Mouse (Mus musculus) midbrain, embryonic 15.5 days (tissue): Measurements from ENCODE around the gene Klhl30. TPM values are rescaled to one million over a fixed set of nuclear protein-coding genes. Genes with fewer than 3 reads are reported as not detected.
A peak's percentile ranks its signal among the peaks of the same experiment; 100 is the strongest.

ENCODE experiments used
- ATAC-seq: fragments of 200-750 bp; cut with Nextera tagmentation; replicated peaks from 2 replicates; pipeline ENCODE4 v1.8.0; 2017; ENCODE audit warnings: moderate TSS enrichment
- H3K27ac ChIP-seq: fragments of 300-500 bp; sonication (generic); 2 replicates; pipeline ENCODE4 v1.5.1; 2015; ENCODE audit warnings: mild to moderate bottlenecking, inconsistent platforms
- H3K27me3 ChIP-seq: fragments of 300-500 bp; sonication (generic); replicated peaks from 2 replicates; pipeline ENCODE4 v1.6.1; 2015; ENCODE audit warnings: inconsistent platforms
- H3K36me3 ChIP-seq: fragments of 300-500 bp; sonication (generic); replicated peaks from 2 replicates; pipeline ENCODE4 v1.6.1; 2015; ENCODE audit warnings: inconsistent platforms
- H3K4me1 ChIP-seq: fragments of 300-500 bp; sonication (generic); 2 replicates; pipeline ENCODE4 v1.6.1; 2015; ENCODE audit warnings: inconsistent platforms
- H3K4me2 ChIP-seq: fragments of 300-500 bp; sonication (generic); 2 replicates; pipeline ENCODE4 v1.6.1; 2015; ENCODE audit warnings: inconsistent platforms, mild to moderate bottlenecking, moderate library complexity
- H3K4me3 ChIP-seq: fragments of 300-500 bp; sonication (generic); 2 replicates; pipeline ENCODE4 v1.5.1; 2015; ENCODE audit warnings: mild to moderate bottlenecking, inconsistent platforms
- H3K9ac ChIP-seq: fragments of 300-500 bp; sonication (generic); 2 replicates; pipeline ENCODE4 v1.6.1; 2015; ENCODE audit warnings: mild to moderate bottlenecking, inconsistent platforms
- H3K9me3 ChIP-seq: fragments of 300-500 bp; sonication (generic); 2 replicates; pipeline ENCODE4 v1.6.1; 2016; ENCODE audit warnings: inconsistent platforms
- WGBS: fragments of 180-500 bp; shearing (Covaris S2); methylation state at CpG from one replicate; pipeline ENCODE4 v1.1.7; 2015; ENCODE audit warnings: mixed read lengths; 5-methylcytosine and 5-hydroxymethylcytosine counted together
- polyA plus RNA-seq: library from polyadenylated mRNA; unstranded; fragments of >200 nt; fragmentation: Nextera tagmentation; extraction: Ambion mirVana; gene quantifications from 2 replicates; pipeline ENCODE4 v1.2.1, GENCODE M21; 2015

The Klhl30 gene
- polyA plus RNA-seq, 1 experiment from 2014 or later: 0.09 TPM

GRCm38 (mm10) chr1:91367295-91367694 is 16.5 kb downstream of the Klhl30 start:
- Histone ChIP-seq H3K9ac (no peak overlapping the region), H3K36me3 (peaks cover 4% of the 10 kb centered on the region; the same call in 1 of the 2 replicates), H3K27ac (no peak overlapping the region), H3K4me2 (no peak overlapping the region), H3K4me3 (no peak overlapping the region), H3K27me3 (peaks cover 18% of the 10 kb centered on the region), H3K4me1 (peaks cover 8% of the 10 kb centered on the region), H3K9me3 (no peaks in the 10 kb centered on the region)
- no peak for ATAC-seq
- 94% methylated on average over 3 of the region's 3 CpGs for WGBS

GRCm38 (mm10) chr1:91369408-91369807 is 18.6 kb downstream of the Klhl30 start:
- no peak overlapping the region for H3K4me3 ChIP-seq
- peaks cover 14% of the 10 kb centered on the region; the same call in 1 of the 2 replicates for H3K36me3 ChIP-seq
- WGBS: 74% methylated on average over 4 of the region's 4 CpGs

DNA sequence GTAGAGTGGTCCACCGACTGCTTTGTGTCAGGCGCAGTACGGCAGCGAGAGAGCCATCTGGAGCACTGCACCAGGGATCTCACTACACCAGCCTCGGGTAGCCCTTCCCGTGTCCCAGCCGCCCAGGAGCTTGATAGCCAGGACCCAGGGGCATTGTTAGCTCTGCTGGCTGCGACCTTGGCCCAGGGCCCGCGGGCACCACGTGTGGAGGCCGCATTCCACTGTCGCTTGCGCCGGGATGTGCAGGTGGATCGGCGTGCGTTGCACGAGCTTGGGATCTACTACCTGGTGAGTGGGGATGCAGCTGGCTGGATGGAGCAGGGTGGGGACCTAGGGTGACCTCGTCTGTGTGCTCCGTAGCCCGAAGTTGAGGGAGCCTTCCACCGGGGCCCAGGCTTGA is 19.2 kb downstream of the Klhl30 start:
- peaks cover 14% of the 10 kb centered on the region for H3K36me3 ChIP-seq
- ATAC-seq: no peak
- no peak overlapping the region for H3K4me2 ChIP-seq
- peaks cover 18% of the 10 kb centered on the region for H3K27me3 ChIP-seq
- H3K27ac ChIP-seq: no peak overlapping the region
- no peaks in the 10 kb centered on the region for H3K9me3 ChIP-seq
- H3K4me3 ChIP-seq: no peak overlapping the region
- H3K9ac ChIP-seq: no peak overlapping the region
- 88% methylated on average over 23 of the region's 23 CpGs for WGBS
- peaks cover 8% of the 10 kb centered on the region for H3K4me1 ChIP-seq

More at GRCm38 (mm10) chr1:91369408-91369807, 18.6 kb downstream of the Klhl30 start:
- H3K9ac ChIP-seq: no peak overlapping the region
- H3K4me1 ChIP-seq: peaks cover 8% of the 10 kb centered on the region
- H3K4me2 ChIP-seq: no peak overlapping the region
- H3K27ac ChIP-seq: no peak overlapping the region
- H3K9me3 ChIP-seq: no peaks in the 10 kb centered on the region
- peaks cover 18% of the 10 kb centered on the region for H3K27me3 ChIP-seq
- ATAC-seq: no peak

- H3K27ac ChIP-seq: no peak overlapping the region
- ATAC-seq: no peak
- H3K9me3 ChIP-seq: no peaks in the 10 kb centered on the region
- no peak overlapping the region for H3K4me3 ChIP-seq
- WGBS: 81% methylated on average over 6 of the region's 6 CpGs
- no peak overlapping the region for H3K4me2 ChIP-seq
- no peaks in the 10 kb centered on the region for H3K27me3 ChIP-seq
- no peaks in the 10 kb centered on the region for H3K4me1 ChIP-seq
- peaks cover 45% of the 10 kb centered on the region for H3K36me3 ChIP-seq
- no peak overlapping the region for H3K9ac ChIP-seq
These were observed 22.6 kb downstream of the Klhl30 start for GRCm38 (mm10) chr1:91373414-91373835.

- Histone ChIP-seq H3K9ac (no peak overlapping the region), H3K36me3 (peaks cover 71% of the 10 kb centered on the region), H3K4me2 (no peak overlapping the region), H3K27ac (no peak overlapping the region), H3K4me1 (no peaks in the 10 kb centered on the region), H3K27me3 (no peaks in the 10 kb centered on the region), H3K4me3 (no peak overlapping the region), H3K9me3 (no peaks in the 10 kb centered on the region)
- peak; percentile 75 for ATAC-seq
- WGBS: 62% methylated on average over 7 of the region's 7 CpGs
These were observed 29.8 kb downstream of the Klhl30 start for GRCm38 (mm10) chr1:91380453-91381090.

DNA sequence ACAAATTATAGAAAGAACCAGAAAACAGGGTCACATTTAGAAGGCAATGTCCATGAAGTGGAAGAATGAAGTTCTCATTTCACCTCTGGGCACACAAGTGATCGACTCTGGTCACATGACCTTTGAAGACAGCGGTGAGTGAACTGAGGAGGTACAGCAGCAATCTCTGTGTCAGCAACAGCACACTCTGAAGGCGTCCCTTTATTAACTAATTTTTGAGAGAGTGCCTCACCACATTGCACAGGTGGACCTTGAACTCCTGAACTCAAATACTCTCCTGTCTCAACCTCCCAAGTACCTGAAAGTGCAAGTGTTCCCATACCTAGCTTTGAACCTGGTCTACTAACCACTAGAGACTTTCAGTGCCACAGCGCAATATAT is 30.3 kb downstream of the Klhl30 start:
- Histone ChIP-seq H3K4me1 (no peaks in the 10 kb centered on the region), H3K9me3 (no peaks in the 10 kb centered on the region), H3K27ac (no peak overlapping the region), H3K4me2 (no peak overlapping the region), H3K4me3 (no peak overlapping the region), H3K36me3 (peaks cover 70% of the 10 kb centered on the region), H3K27me3 (no peaks in the 10 kb centered on the region), H3K9ac (no peak overlapping the region)
- no peak for ATAC-seq
- WGBS: 88% methylated on average over 4 of the region's 4 CpGs

DNA sequence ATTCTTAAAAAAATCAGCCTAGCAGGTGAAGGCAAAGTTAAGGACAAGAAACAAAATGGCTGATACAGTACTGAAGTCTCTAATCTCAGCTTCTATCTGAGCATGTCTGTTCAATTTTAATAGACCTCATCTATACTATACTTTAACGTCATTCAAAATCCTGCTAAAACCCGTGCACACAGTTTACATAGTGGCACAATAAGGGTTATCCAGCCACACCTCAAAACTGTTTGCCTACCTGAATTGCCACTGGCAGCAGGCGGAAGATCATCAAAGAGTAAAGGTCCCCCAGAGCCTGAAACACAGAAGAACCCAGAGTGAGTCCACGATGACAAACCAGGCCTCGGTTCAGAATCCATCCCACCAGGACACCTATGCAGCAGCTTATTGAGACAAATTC is 39.6 kb downstream of the Klhl30 start:
- ATAC-seq: no peak
- H3K36me3 ChIP-seq: peaks cover 40% of the 10 kb centered on the region
- no peak overlapping the region for H3K27ac ChIP-seq
- H3K27me3 ChIP-seq: no peaks in the 10 kb centered on the region
- no peaks in the 10 kb centered on the region for H3K9me3 ChIP-seq
- H3K4me1 ChIP-seq: peaks cover 6% of the 10 kb centered on the region
- no peak overlapping the region for H3K9ac ChIP-seq
- no peak overlapping the region for H3K4me2 ChIP-seq
- no peak overlapping the region for H3K4me3 ChIP-seq
- 92% methylated on average over 5 of the region's 5 CpGs for WGBS

- Histone ChIP-seq H3K4me2 (peak overlapping the region; percentile 89), H3K9ac (peak overlapping the region; percentile 81), H3K36me3 (no peaks in the 10 kb centered on the region), H3K4me3 (peak overlapping the region; percentile 71), H3K4me1 (peaks cover 31% of the 10 kb centered on the region), H3K9me3 (no peaks in the 10 kb centered on the region), H3K27ac (peak overlapping the region; percentile 89), H3K27me3 (no peaks in the 10 kb centered on the region)
- peak; percentile 10; the same call in 1 of the 2 replicates for ATAC-seq
- WGBS: under 1% methylated on average over 12 of the region's 12 CpGs
These were observed 47.1 kb downstream of the Klhl30 start for GRCm38 (mm10) chr1:91397927-91398259.

DNA sequence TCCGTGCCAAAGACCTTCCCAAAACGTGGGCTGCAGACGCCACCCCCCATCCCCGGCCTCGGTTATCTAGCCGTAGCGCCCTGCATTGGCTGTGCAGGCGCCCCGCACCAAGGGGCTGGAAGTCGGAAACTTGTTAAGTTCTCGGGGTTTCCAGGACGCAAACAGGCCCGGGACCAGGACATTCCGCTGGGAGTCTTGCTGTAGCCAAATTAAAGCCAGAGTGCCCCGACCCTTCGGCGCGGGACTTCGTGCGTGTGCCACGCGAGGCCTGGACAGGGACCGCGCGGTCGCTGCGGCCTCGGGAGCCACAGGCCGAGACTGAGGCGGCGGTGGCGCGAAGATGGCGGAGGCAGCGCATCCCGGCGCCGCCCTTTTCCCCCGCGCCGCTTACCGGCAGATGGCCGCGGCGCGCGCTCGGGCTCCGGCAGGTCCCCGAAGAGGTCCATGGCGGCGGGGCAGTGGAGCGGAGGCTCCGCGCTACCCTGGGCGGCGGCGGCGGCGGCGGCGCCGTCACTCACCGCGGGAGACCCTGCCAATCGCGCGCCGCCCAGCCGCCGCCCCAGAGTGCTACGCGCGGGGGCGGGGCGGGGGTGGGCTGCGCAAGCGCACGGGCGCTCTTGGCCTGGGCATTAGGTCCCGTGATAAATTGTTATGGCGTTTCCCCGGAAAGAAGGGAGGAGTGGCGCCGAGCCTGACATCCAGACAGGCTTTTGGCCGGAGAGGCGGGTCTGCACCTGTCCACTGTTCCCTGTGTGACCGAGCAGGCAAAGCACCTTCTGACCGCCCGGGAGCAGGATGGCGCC is 47.6 kb downstream of the Klhl30 start, which contains the start of gene Ilkap:
Ilkap (minus strand) TSS at position 556 of the 803 bp plus-strand sequence.
- peak within 1 kb of the TSS; percentile 71 for H3K4me3 ChIP-seq
- H3K4me1 ChIP-seq: peaks cover 31% of the 10 kb centered on the region
- H3K4me2 ChIP-seq: peak within 1 kb of the TSS; percentile 89
- H3K36me3 ChIP-seq: no peaks in the 10 kb centered on the region
- no peaks in the 10 kb centered on the region for H3K9me3 ChIP-seq
- WGBS: under 1% methylated on average over 91 of the region's 91 CpGs
- no peaks in the 10 kb centered on the region for H3K27me3 ChIP-seq
- ATAC-seq: peak; percentile 97
- H3K9ac ChIP-seq: peak within 1 kb of the TSS; percentile 81
- peak within 1 kb of the TSS; percentile 89 for H3K27ac ChIP-seq

DNA sequence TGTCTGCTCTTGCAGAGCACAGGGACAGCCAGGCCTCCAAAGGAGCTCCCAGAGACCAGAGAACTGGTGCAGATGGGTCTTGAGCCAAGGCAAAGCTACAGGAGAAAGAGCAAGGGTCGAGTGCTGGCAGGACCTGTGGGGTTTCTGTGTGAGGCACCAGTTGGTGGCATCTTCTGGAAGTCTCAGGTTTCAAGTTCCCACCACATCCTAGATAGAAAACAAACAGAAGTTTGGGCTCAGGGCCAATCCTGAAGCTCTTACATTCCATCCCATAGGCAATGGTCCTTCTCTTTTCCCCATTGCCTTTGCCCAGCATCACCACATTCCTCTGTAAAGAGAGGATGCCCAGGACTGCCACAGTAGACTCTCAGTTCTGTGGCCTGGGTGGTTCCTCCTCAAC is 54.2 kb downstream of the Klhl30 start:
- no peaks in the 10 kb centered on the region for H3K4me1 ChIP-seq
- 29% methylated on average over 1 of the region's 1 CpGs for whole genome bisulfite sequencing
- no peak overlapping the region for H3K9ac ChIP-seq
- no peak for ATAC-seq
- H3K9me3 ChIP-seq: no peaks in the 10 kb centered on the region
- H3K27me3 ChIP-seq: no peaks in the 10 kb centered on the region; the same call in 1 of the 2 replicates
- H3K4me3 ChIP-seq: no peak overlapping the region
- no peaks in the 10 kb centered on the region for H3K36me3 ChIP-seq
- no peak overlapping the region for H3K27ac ChIP-seq
- H3K4me2 ChIP-seq: no peak overlapping the region

- Histone ChIP-seq H3K4me3 (no peak overlapping the region), H3K9ac (no peak overlapping the region), H3K4me1 (no peaks in the 10 kb centered on the region), H3K27me3 (no peaks in the 10 kb centered on the region; the same call in 1 of the 2 replicates), H3K4me2 (no peak overlapping the region), H3K9me3 (no peaks in the 10 kb centered on the region), H3K27ac (no peak overlapping the region), H3K36me3 (no peaks in the 10 kb centered on the region)
- ATAC-seq: no peak
- 65% methylated on average over 23 of the region's 23 CpGs for WGBS
These were observed 54.8 kb downstream of the Klhl30 start for GRCm38 (mm10) chr1:91405406-91406169.

DNA sequence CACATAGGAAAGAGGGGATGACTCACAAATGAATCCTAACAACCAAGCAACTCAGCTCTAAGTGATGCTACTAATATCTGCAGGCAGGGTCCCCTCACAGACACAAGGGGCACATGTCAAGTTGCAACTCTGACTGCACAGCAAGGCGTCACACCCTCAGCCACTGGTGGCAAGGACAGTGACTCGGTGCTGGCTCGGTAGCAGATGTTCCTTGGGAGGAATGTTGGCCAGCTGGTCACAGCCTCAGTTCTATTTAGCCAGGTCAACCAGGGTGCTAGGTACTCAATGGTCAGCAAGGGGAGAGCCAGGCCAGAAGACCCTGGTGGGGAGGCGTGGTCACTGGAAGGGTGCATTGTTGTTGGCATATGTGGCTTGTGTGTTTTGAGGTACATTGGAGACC is 57.0 kb downstream of the Klhl30 start:
- no peaks in the 10 kb centered on the region for H3K9me3 ChIP-seq
- ATAC-seq: no peak
- no peaks in the 10 kb centered on the region; the same call in 1 of the 2 replicates for H3K27me3 ChIP-seq
- no peak overlapping the region for H3K4me2 ChIP-seq
- no peak overlapping the region for H3K4me3 ChIP-seq
- no peak overlapping the region for H3K27ac ChIP-seq
- H3K4me1 ChIP-seq: peaks cover 17% of the 10 kb centered on the region
- 93% methylated on average over 4 of the region's 4 CpGs for WGBS
- no peak overlapping the region for H3K9ac ChIP-seq
- H3K36me3 ChIP-seq: no peaks in the 10 kb centered on the region
